Mouse (Mus musculus): ENCODE measurements at regions not wholly inside any gene's neighbourhood (a gene's known extent, or its start where the extent isn't known, plus 50 kb on each side); places are given as distances from the start of the nearest gene placed in this dataset.
A peak's percentile ranks its signal among the peaks of the same experiment; 100 is the strongest.

- TF ChIP-seq MAX (IDR thresholded peaks at IDR 0.05; ENCODE audit: low read length) (peak; percentile 96), ELF1 (IDR thresholded peaks at IDR 0.05; ENCODE audit: low read depth, low read length) (peak; percentile 54; the same call in 1 of the 2 replicates)
Measured at GRCm38 (mm10) chr12:16210553-16210952, 393.8 kb upstream of the Trib2 start (continued).

GRCm38 (mm10) chr12:16210111-16210510 is 393.4 kb upstream of the Trib2 start:
- no peak for TF ChIP-seq EP300 (IDR thresholded peaks at IDR 0.05; ENCODE audit: low read depth in 1 of 2, low read length in 2 of 2)
- peak overlapping the region; percentile 52 for H3K27ac ChIP-seq (ENCODE audit: control insufficient read depth, low read depth, low read length)
- H3K36me3 ChIP-seq (ENCODE audit: control insufficient read depth in 1 of 2, insufficient read depth in 2 of 2, low read length in 2 of 2): peaks cover 0 to 18% of the 10 kb centered on the region in 2 experiments; a peak in 2 of 4 replicates
- H3K9me3 ChIP-seq (replicated peaks; ENCODE audit: insufficient read depth, low read length): no peaks in the 10 kb centered on the region
- H3K4me1 ChIP-seq (ENCODE audit: control insufficient read depth in 1 of 2, insufficient read depth in 2 of 2, low read length in 2 of 2): peaks cover 3 to 6% of the 10 kb centered on the region in 2 experiments
- peak overlapping the region; percentile 9 to 41; a peak in 3 of 4 replicates for H3K4me3 ChIP-seq (ENCODE audit: control insufficient read depth in 1 of 2, insufficient read depth in 1 of 2, low read depth in 2 of 2, low read length in 2 of 2)
- DNase-seq (ENCODE audit: low read depth, low spot score): no peak
- no peaks in the 10 kb centered on the region for H3K27me3 ChIP-seq (ENCODE audit: control insufficient read depth in 1 of 2, insufficient read depth in 2 of 2, low read length in 2 of 2)
- peak overlapping the region; percentile 38 for H3K9ac ChIP-seq (ENCODE audit: control insufficient read depth, low read depth, low read length, poor library complexity, severe bottlenecking)
- no peaks in the 10 kb centered on the region for H3K79me2 ChIP-seq (ENCODE audit: control insufficient read depth, insufficient read depth, low read length, poor library complexity)

- TF ChIP-seq POLR2AphosphoS5 (IDR thresholded peaks at IDR 0.05; ENCODE audit: borderline replicate concordance, low read depth, low read length) (no peak), RAD21 (IDR thresholded peaks at IDR 0.05; ENCODE audit: low read depth, low read length) (no peak), SIN3A (IDR thresholded peaks at IDR 0.05; ENCODE audit: low read length) (no peak), ZMIZ1 (IDR thresholded peaks at IDR 0.05; ENCODE audit: low read depth, low read length) (no peak), E2F4 (IDR thresholded peaks at IDR 0.05; ENCODE audit: borderline replicate concordance, low read depth, low read length) (no peak), TBP (IDR thresholded peaks at IDR 0.05; ENCODE audit: low read depth, low read length) (no peak), HCFC1 (IDR thresholded peaks at IDR 0.05; ENCODE audit: low read depth, low read length) (no peak), MAX (IDR thresholded peaks at IDR 0.05; ENCODE audit: low read length) (no peak), ZKSCAN1 (IDR thresholded peaks at IDR 0.05; ENCODE audit: low read depth, low read length) (no peak), MXI1 (IDR thresholded peaks at IDR 0.05; ENCODE audit: low read depth, low read length) (no peak), USF1 (IDR thresholded peaks at IDR 0.05; ENCODE audit: low read depth, low read length) (no peak), MEF2A (IDR thresholded peaks at IDR 0.05; ENCODE audit: extremely low read depth, insufficient replicate concordance, low read depth, low read length, poor library complexity, severe bottlenecking) (no peak), CHD1 (IDR thresholded peaks at IDR 0.05; ENCODE audit: low read depth, low read length) (no peak), USF2 (IDR thresholded peaks at IDR 0.05; ENCODE audit: borderline replicate concordance in 1 of 2, insufficient read depth in 1 of 2, low read depth in 1 of 2, low read length in 2 of 2) (no peak), NELFE (IDR thresholded peaks at IDR 0.05; ENCODE audit: low read depth, low read length) (no peak)
- Histone ChIP-seq H3K9me3 (replicated peaks; ENCODE audit: insufficient read depth, low read length) (no peaks in the 10 kb centered on the region), H3K27me3 (ENCODE audit: control insufficient read depth in 1 of 2, insufficient read depth in 2 of 2, low read length in 2 of 2) (no peaks in the 10 kb centered on the region), H3K27ac (ENCODE audit: control insufficient read depth, low read depth, low read length) (no peak overlapping the region), H3K79me2 (ENCODE audit: control insufficient read depth, insufficient read depth, low read length, poor library complexity) (no peaks in the 10 kb centered on the region), H3K4me3 (ENCODE audit: control insufficient read depth in 1 of 2, insufficient read depth in 1 of 2, low read depth in 2 of 2, low read length in 2 of 2) (no peak overlapping the region), H3K36me3 (ENCODE audit: control insufficient read depth in 1 of 2, insufficient read depth in 2 of 2, low read length in 2 of 2) (peaks cover 0 to 7% of the 10 kb centered on the region in 2 experiments; a peak in 2 of 4 replicates), H3K4me1 (ENCODE audit: control insufficient read depth in 1 of 2, insufficient read depth in 2 of 2, low read length in 2 of 2) (peaks cover 0 to 3% of the 10 kb centered on the region in 2 experiments; a peak in 2 of 4 replicates), H3K9ac (ENCODE audit: control insufficient read depth, low read depth, low read length, poor library complexity, severe bottlenecking) (no peak overlapping the region)
- DNase-seq (ENCODE audit: low read depth, low spot score): no peak
Measured at GRCm38 (mm10) chr12:16204941-16205340, 388.2 kb upstream of the Trib2 start.

Measured in MEL (cell line).